Mouse (Mus musculus): ENCODE measurements at regions not wholly inside any gene's neighbourhood (a gene's known extent, or its start where the extent isn't known, plus 50 kb on each side); places are given as distances from the start of the nearest gene placed in this dataset.
A peak's percentile ranks its signal among the peaks of the same experiment; 100 is the strongest.

GRCm38 (mm10) chr8:116315410-116315809 is 189.4 kb upstream of the Dynlrb2 start:
- DNase-seq (ENCODE audit: low read depth, low spot score) = no peak
- no peaks in the 10 kb centered on the region for H3K9me3 ChIP-seq (replicated peaks; ENCODE audit: insufficient read depth, low read length)

DNA sequence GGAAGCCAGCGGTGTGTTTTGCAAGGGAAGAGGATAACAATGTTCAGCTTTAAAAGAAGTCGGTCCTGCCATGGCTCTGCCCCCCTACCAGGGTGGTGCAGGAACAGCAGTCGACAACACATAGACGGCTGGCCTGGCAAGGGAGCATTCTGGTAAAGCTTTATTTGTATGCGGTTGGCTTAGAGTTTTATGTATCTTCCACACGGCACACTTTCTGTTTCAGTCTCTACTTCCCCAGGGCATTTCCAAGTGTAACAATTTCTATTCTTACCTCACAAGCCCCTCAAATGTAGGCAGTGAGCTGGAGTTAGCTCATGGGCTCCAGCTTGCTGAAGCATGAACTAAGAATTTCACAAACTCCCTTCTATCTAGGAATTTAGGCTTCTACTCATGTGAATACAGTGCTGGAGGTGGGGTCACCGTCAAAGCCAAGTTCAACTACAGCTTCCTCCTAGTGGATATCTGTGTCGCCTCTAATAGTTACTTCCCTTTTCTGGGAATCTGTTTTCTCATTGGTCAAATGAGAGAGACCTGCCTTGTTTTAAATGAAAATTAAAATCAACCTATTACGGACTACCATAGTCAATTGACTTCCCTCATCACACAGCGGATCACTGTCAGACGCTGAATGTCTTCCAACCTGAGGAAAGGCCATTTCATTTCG is 190.2 kb upstream of the Dynlrb2 start:
- H3K4me3 ChIP-seq (ENCODE audit: control insufficient read depth in 1 of 2, insufficient read depth in 1 of 2, low read depth in 2 of 2, low read length in 2 of 2) = no peak overlapping the region
- H3K27me3 ChIP-seq (ENCODE audit: control insufficient read depth in 1 of 2, insufficient read depth in 2 of 2, low read length in 2 of 2) = no peaks in the 10 kb centered on the region
- no peak overlapping the region for H3K9ac ChIP-seq (ENCODE audit: control insufficient read depth, low read depth, low read length, poor library complexity, severe bottlenecking)
- no peaks in the 10 kb centered on the region for H3K36me3 ChIP-seq (ENCODE audit: control insufficient read depth in 1 of 2, insufficient read depth in 2 of 2, low read length in 2 of 2)
- H3K4me1 ChIP-seq (ENCODE audit: control insufficient read depth in 1 of 2, insufficient read depth in 2 of 2, low read length in 2 of 2) = no peaks in the 10 kb centered on the region
- no peak for TF ChIP-seq MAFK (IDR thresholded peaks at IDR 0.05; ENCODE audit: borderline replicate concordance, low read depth, low read length)
- TF ChIP-seq RAD21 (IDR thresholded peaks at IDR 0.05; ENCODE audit: low read depth, low read length) = no peak
- no peak for TF ChIP-seq GABPA (IDR thresholded peaks at IDR 0.05; ENCODE audit: low read depth, low read length)
- no peaks in the 10 kb centered on the region for H3K79me2 ChIP-seq (ENCODE audit: control insufficient read depth, insufficient read depth, low read length, poor library complexity)
- H3K27ac ChIP-seq (ENCODE audit: control insufficient read depth, low read depth, low read length) = no peak overlapping the region
- DNase-seq (ENCODE audit: low read depth, low spot score) = peak; percentile 2
- no peaks in the 10 kb centered on the region for H3K9me3 ChIP-seq (replicated peaks; ENCODE audit: insufficient read depth, low read length)

More at GRCm38 (mm10) chr8:116315410-116315809, 189.4 kb upstream of the Dynlrb2 start:
- no peaks in the 10 kb centered on the region for H3K4me1 ChIP-seq (ENCODE audit: control insufficient read depth in 1 of 2, insufficient read depth in 2 of 2, low read length in 2 of 2)
- no peak overlapping the region for H3K4me3 ChIP-seq (ENCODE audit: control insufficient read depth in 1 of 2, insufficient read depth in 1 of 2, low read depth in 2 of 2, low read length in 2 of 2)
- no peak overlapping the region for H3K9ac ChIP-seq (ENCODE audit: control insufficient read depth, low read depth, low read length, poor library complexity, severe bottlenecking)
- no peaks in the 10 kb centered on the region for H3K27me3 ChIP-seq (ENCODE audit: control insufficient read depth in 1 of 2, insufficient read depth in 2 of 2, low read length in 2 of 2)
- H3K36me3 ChIP-seq (ENCODE audit: control insufficient read depth in 1 of 2, insufficient read depth in 2 of 2, low read length in 2 of 2) = no peaks in the 10 kb centered on the region
- no peaks in the 10 kb centered on the region for H3K79me2 ChIP-seq (ENCODE audit: control insufficient read depth, insufficient read depth, low read length, poor library complexity)
- no peak for TF ChIP-seq MAFK (IDR thresholded peaks at IDR 0.05; ENCODE audit: borderline replicate concordance, low read depth, low read length)
- no peak overlapping the region for H3K27ac ChIP-seq (ENCODE audit: control insufficient read depth, low read depth, low read length)

GRCm38 (mm10) chr8:116298891-116299290 is 205.9 kb upstream of the Dynlrb2 start:
- DNase-seq (ENCODE audit: low read depth, low spot score) = no peak
- Histone ChIP-seq H3K4me3 (ENCODE audit: control insufficient read depth in 1 of 2, insufficient read depth in 1 of 2, low read depth in 2 of 2, low read length in 2 of 2) (no peak overlapping the region), H3K27me3 (ENCODE audit: control insufficient read depth in 1 of 2, insufficient read depth in 2 of 2, low read length in 2 of 2) (no peaks in the 10 kb centered on the region), H3K36me3 (ENCODE audit: control insufficient read depth in 1 of 2, insufficient read depth in 2 of 2, low read length in 2 of 2) (no peaks in the 10 kb centered on the region), H3K79me2 (ENCODE audit: control insufficient read depth, insufficient read depth, low read length, poor library complexity) (no peaks in the 10 kb centered on the region), H3K9me3 (replicated peaks; ENCODE audit: insufficient read depth, low read length) (no peaks in the 10 kb centered on the region), H3K27ac (ENCODE audit: control insufficient read depth, low read depth, low read length) (no peak overlapping the region), H3K9ac (ENCODE audit: control insufficient read depth, low read depth, low read length, poor library complexity, severe bottlenecking) (no peak overlapping the region), H3K4me1 (ENCODE audit: control insufficient read depth in 1 of 2, insufficient read depth in 2 of 2, low read length in 2 of 2) (no peaks in the 10 kb centered on the region)
- TF ChIP-seq GATA1 (IDR thresholded peaks at IDR 0.05; ENCODE audit: low read depth, low read length) (no peak), POLR2AphosphoS2 (IDR thresholded peaks at IDR 0.05; ENCODE audit: low read length) (no peak), RCOR1 (IDR thresholded peaks at IDR 0.05; ENCODE audit: low read depth, low read length) (no peak), E2F4 (IDR thresholded peaks at IDR 0.05; ENCODE audit: borderline replicate concordance, low read depth, low read length) (no peak), CTCF (IDR thresholded peaks at IDR 0.05 in 2 of 3, conservative IDR thresholded peaks at IDR 0.05 in 1 of 3; ENCODE audit: control insufficient read depth in 1 of 3, insufficient read depth in 1 of 3, low read depth in 2 of 3, low read length in 3 of 3, poor library complexity in 1 of 3, severe bottlenecking in 1 of 3) (no peak), NELFE (IDR thresholded peaks at IDR 0.05; ENCODE audit: low read depth, low read length) (no peak), MAFK (IDR thresholded peaks at IDR 0.05; ENCODE audit: borderline replicate concordance, low read depth, low read length) (no peak), ZKSCAN1 (IDR thresholded peaks at IDR 0.05; ENCODE audit: low read depth, low read length) (no peak), HCFC1 (IDR thresholded peaks at IDR 0.05; ENCODE audit: low read depth, low read length) (no peak)

Data from MEL (cell line).